Mouse (Mus musculus): ENCODE results near the gene Gm49388. TPM values are rescaled to one million over a fixed set of nuclear protein-coding genes. Genes with fewer than 3 reads are reported as not detected.
"Not testable (repeated sequence)": the region's sequence is repeated elsewhere in the genome, so short reads cannot be mapped to it uniquely, and the experiment has no call there.

Gm49388 gene
- total and polyA plus RNA-seq, 2 experiments from 2014 or later = not detected

GRCm38 (mm10) chr7:127770039-127770905, 15.1 kb upstream of the Gm49388 start:
- Histone ChIP-seq H3K9ac (replicated peaks; ENCODE audit: low read length, poor library complexity, severe bottlenecking) (peak overlapping the region; percentile 73), H3K4me3 (ENCODE audit: low read depth, low read length) (peak overlapping the region; percentile 47), H3K36me3 (ENCODE audit: insufficient read depth, low read length) (peaks cover 29% of the 10 kb centered on the region), H3K9me3 (ENCODE audit: low read length) (no peaks in the 10 kb centered on the region), H3K4me2 (ENCODE audit: low read depth, low read length, poor library complexity, severe bottlenecking) (peak overlapping the region; percentile 83), H3K4me1 (ENCODE audit: insufficient read depth, low read length) (no peaks in the 10 kb centered on the region; the same call in 1 of the 2 replicates), H3K27ac (ENCODE audit: low read depth, low read length) (peak overlapping the region; percentile 76), H3K27me3 (ENCODE audit: insufficient read depth, low read length) (no peaks in the 10 kb centered on the region)
- WGBS = 6% methylated on average over 27 of the region's 27 CpGs
- DNase-seq (ENCODE audit: low spot score) (peak; percentile 11), ATAC-seq (ENCODE audit: low FRiP score) (no peak)
- no peak for TF ChIP-seq CTCF (IDR thresholded peaks at IDR 0.05)

- Histone ChIP-seq H3K9me3 (ENCODE audit: low read length) (no peaks in the 10 kb centered on the region), H3K9ac (replicated peaks; ENCODE audit: low read length, poor library complexity, severe bottlenecking) (no peak overlapping the region), H3K4me1 (ENCODE audit: insufficient read depth, low read length) (no peaks in the 10 kb centered on the region; the same call in 1 of the 2 replicates), H3K36me3 (ENCODE audit: insufficient read depth, low read length) (peaks cover 20% of the 10 kb centered on the region), H3K4me3 (ENCODE audit: low read depth, low read length) (no peak overlapping the region), H3K4me2 (ENCODE audit: low read depth, low read length, poor library complexity, severe bottlenecking) (no peak overlapping the region), H3K27ac (ENCODE audit: low read depth, low read length) (no peak overlapping the region), H3K27me3 (ENCODE audit: insufficient read depth, low read length) (no peaks in the 10 kb centered on the region)
- ATAC-seq (ENCODE audit: low FRiP score) (no peak), DNase-seq (ENCODE audit: low spot score) (no peak)
- WGBS = 71% methylated on average over 5 of the region's 5 CpGs
- no peak for TF ChIP-seq CTCF (IDR thresholded peaks at IDR 0.05)
Observed at GRCm38 (mm10) chr7:127771262-127771661, 14.1 kb upstream of the Gm49388 start.

- Histone ChIP-seq H3K4me1 (ENCODE audit: insufficient read depth, low read length) (no peaks in the 10 kb centered on the region; the same call in 1 of the 2 replicates), H3K27ac (ENCODE audit: low read depth, low read length) (no peak overlapping the region), H3K27me3 (ENCODE audit: insufficient read depth, low read length) (no peaks in the 10 kb centered on the region), H3K9me3 (ENCODE audit: low read length) (no peaks in the 10 kb centered on the region), H3K36me3 (ENCODE audit: insufficient read depth, low read length) (peaks cover 15% of the 10 kb centered on the region), H3K4me3 (ENCODE audit: low read depth, low read length) (no peak overlapping the region), H3K4me2 (ENCODE audit: low read depth, low read length, poor library complexity, severe bottlenecking) (no peak overlapping the region), H3K9ac (replicated peaks; ENCODE audit: low read length, poor library complexity, severe bottlenecking) (no peak overlapping the region)
- no peak for DNase-seq (ENCODE audit: low spot score)
- no peak for ATAC-seq (ENCODE audit: low FRiP score)
- WGBS = 86% methylated on average over 3 of the region's 3 CpGs
- TF ChIP-seq CTCF (IDR thresholded peaks at IDR 0.05) = no peak
Observed at GRCm38 (mm10) chr7:127772080-127772479, 13.3 kb upstream of the Gm49388 start.

- Histone ChIP-seq H3K4me2 (ENCODE audit: low read depth, low read length, poor library complexity, severe bottlenecking) (no peak overlapping the region), H3K27ac (ENCODE audit: low read depth, low read length) (no peak overlapping the region), H3K36me3 (ENCODE audit: insufficient read depth, low read length) (peaks cover 10% of the 10 kb centered on the region), H3K9me3 (ENCODE audit: low read length) (no peaks in the 10 kb centered on the region), H3K27me3 (ENCODE audit: insufficient read depth, low read length) (no peaks in the 10 kb centered on the region), H3K4me1 (ENCODE audit: insufficient read depth, low read length) (no peaks in the 10 kb centered on the region; the same call in 1 of the 2 replicates), H3K9ac (replicated peaks; ENCODE audit: low read length, poor library complexity, severe bottlenecking) (no peak overlapping the region), H3K4me3 (ENCODE audit: low read depth, low read length) (no peak overlapping the region)
- no peak for ATAC-seq (ENCODE audit: low FRiP score)
- no peak for DNase-seq (ENCODE audit: low spot score)
- no peak for TF ChIP-seq CTCF (IDR thresholded peaks at IDR 0.05)
- WGBS = 73% methylated on average over 1 of the region's 1 CpGs
Observed at GRCm38 (mm10) chr7:127772557-127772956, 12.9 kb upstream of the Gm49388 start.

GRCm38 (mm10) chr7:127773664-127774384, 11.6 kb upstream of the Gm49388 start:
- no peaks in the 10 kb centered on the region for H3K36me3 ChIP-seq (ENCODE audit: insufficient read depth, low read length)
- H3K27me3 ChIP-seq (ENCODE audit: insufficient read depth, low read length) = no peaks in the 10 kb centered on the region
- H3K4me3 ChIP-seq (ENCODE audit: low read depth, low read length) = no peak overlapping the region
- ATAC-seq (ENCODE audit: low FRiP score) (no peak), DNase-seq (ENCODE audit: low spot score) (peak; percentile 80)
- peak; percentile 73 for TF ChIP-seq CTCF (IDR thresholded peaks at IDR 0.05)
- no peaks in the 10 kb centered on the region; the same call in 1 of the 2 replicates for H3K4me1 ChIP-seq (ENCODE audit: insufficient read depth, low read length)
- no peak overlapping the region for H3K27ac ChIP-seq (ENCODE audit: low read depth, low read length)
- H3K9ac ChIP-seq (replicated peaks; ENCODE audit: low read length, poor library complexity, severe bottlenecking) = no peak overlapping the region
- 43% methylated on average over 9 of the region's 9 CpGs for WGBS
- H3K9me3 ChIP-seq (ENCODE audit: low read length) = no peaks in the 10 kb centered on the region
- no peak overlapping the region for H3K4me2 ChIP-seq (ENCODE audit: low read depth, low read length, poor library complexity, severe bottlenecking)

- H3K9me3 ChIP-seq (ENCODE audit: low read length); ATAC-seq (ENCODE audit: low FRiP score); H3K27me3 ChIP-seq (ENCODE audit: insufficient read depth, low read length); H3K4me1 ChIP-seq (ENCODE audit: insufficient read depth, low read length); DNase-seq (ENCODE audit: low spot score): not testable (repeated sequence)
- peak overlapping the region; percentile 78 for H3K4me3 ChIP-seq (ENCODE audit: low read depth, low read length)
- WGBS = 73% methylated on average over 7 of the region's 7 CpGs
- H3K36me3 ChIP-seq (ENCODE audit: insufficient read depth, low read length) = peaks cover 11% of the 10 kb centered on the region
- peak overlapping the region; percentile 90 for H3K9ac ChIP-seq (replicated peaks; ENCODE audit: low read length, poor library complexity, severe bottlenecking)
- H3K27ac ChIP-seq (ENCODE audit: low read depth, low read length) = peak overlapping the region; percentile 99
- peak overlapping the region; percentile 89 for H3K4me2 ChIP-seq (ENCODE audit: low read depth, low read length, poor library complexity, severe bottlenecking)
Observed at GRCm38 (mm10) chr7:127775837-127776236, 9.6 kb upstream of the Gm49388 start.

Data from midbrain, postnatal 0 days (tissue).